Mouse (Mus musculus) MEL (cell line): ENCODE results near the gene Sfxn1. TPM values are rescaled to one million over a fixed set of nuclear protein-coding genes. Genes with fewer than 3 reads are reported as not detected.

Source experiments
- DNase-seq: peaks from one replicate; pipeline ENCODE4 v3.0.0; 2011; ENCODE audit warnings: low read depth, low spot score
- H3K27ac ChIP-seq: 2 replicates; pipeline ENCODE4 v1.5.1; 2012; ENCODE audit warnings: low read depth, mild to moderate bottlenecking, control low read depth, low read length, moderate library complexity; ENCODE audit not compliant: control insufficient read depth
- H3K27me3 ChIP-seq, 2 experiments: fragments of 150-350 bp in 1 of 2; sonication (generic) in 1 of 2; 2 replicates each; pipeline ENCODE4 v1.6.1; 2012; ENCODE audit warnings: low read length in 2 of 2, mild to moderate bottlenecking in 2 of 2, improper control_type of control experiment in 1 of 2, moderate library complexity in 1 of 2; ENCODE audit not compliant: insufficient read depth in 2 of 2, control insufficient read depth in 1 of 2
- H3K36me3 ChIP-seq, 2 experiments: 2 replicates each; pipeline ENCODE4 v1.6.1; 2012 to 2014; ENCODE audit warnings: low read length in 2 of 2, improper control_type of control experiment in 1 of 2, inconsistent platforms in 1 of 2, mild to moderate bottlenecking in 1 of 2; ENCODE audit not compliant: insufficient read depth in 2 of 2, control insufficient read depth in 1 of 2
- H3K4me1 ChIP-seq, 2 experiments: fragments of 150-350 bp in 1 of 2; sonication (generic) in 1 of 2; 2 replicates each; pipeline ENCODE4 v1.6.1; 2012; ENCODE audit warnings: low read length in 2 of 2, improper control_type of control experiment in 1 of 2, mild to moderate bottlenecking in 1 of 2; ENCODE audit not compliant: insufficient read depth in 2 of 2, control insufficient read depth in 1 of 2
- H3K4me3 ChIP-seq, 2 experiments: fragments of 150-350 bp in 1 of 2; sonication (generic) in 1 of 2; 2 replicates each; pipeline ENCODE4 v1.5.1; 2012; ENCODE audit warnings: low read depth in 2 of 2, low read length in 2 of 2, mild to moderate bottlenecking in 2 of 2, moderate library complexity in 2 of 2, control low read depth in 1 of 2, improper control_type of control experiment in 1 of 2; ENCODE audit not compliant: control insufficient read depth in 1 of 2, insufficient read depth in 1 of 2
- H3K79me2 ChIP-seq: 2 replicates; pipeline ENCODE4 v1.6.1; 2012; ENCODE audit warnings: mild to moderate bottlenecking, low read length, moderate library complexity; ENCODE audit not compliant: control insufficient read depth, poor library complexity, insufficient read depth
- H3K9ac ChIP-seq: 2 replicates; pipeline ENCODE4 v1.6.1; 2012; ENCODE audit warnings: low read depth, mild to moderate bottlenecking, control low read depth, low read length, moderate library complexity; ENCODE audit not compliant: control insufficient read depth, poor library complexity, severe bottlenecking
- H3K9me3 ChIP-seq: fragments of 150-350 bp; sonication (generic); replicated peaks from 2 replicates; pipeline ENCODE4 v1.6.1; 2012; ENCODE audit warnings: mild to moderate bottlenecking, low read length, improper control_type of control experiment, moderate library complexity; ENCODE audit not compliant: insufficient read depth
- CHD1 ChIP-seq: IDR thresholded peaks from 2 replicates; pipeline ENCODE4 v1.6.1; 2012; ENCODE audit warnings: low read depth, mild to moderate bottlenecking, inconsistent platforms, low read length, improper control_type of control experiment
- ELF1 ChIP-seq: IDR thresholded peaks from 2 replicates; pipeline ENCODE4 v1.6.1; 2014; ENCODE audit warnings: low read depth, mild to moderate bottlenecking, inconsistent platforms, low read length, improper control_type of control experiment, moderate library complexity
- ETS1 ChIP-seq: IDR thresholded peaks from 2 replicates; pipeline ENCODE4 v1.6.1; 2012; ENCODE audit warnings: low read depth, mild to moderate bottlenecking, inconsistent platforms, low read length, improper control_type of control experiment, moderate library complexity
- GABPA ChIP-seq: IDR thresholded peaks from 2 replicates; pipeline ENCODE4 v1.6.1; 2012; ENCODE audit warnings: low read depth, mild to moderate bottlenecking, inconsistent platforms, low read length, improper control_type of control experiment, moderate library complexity
- GATA1 ChIP-seq: IDR thresholded peaks from 2 replicates; pipeline ENCODE4 v1.6.1; 2011; ENCODE audit warnings: low read depth, low read length, improper control_type of control experiment
- HCFC1 ChIP-seq: IDR thresholded peaks from 2 replicates; pipeline ENCODE4 v1.6.1; 2012; ENCODE audit warnings: low read depth, mild to moderate bottlenecking, inconsistent platforms, low read length, improper control_type of control experiment, moderate library complexity
- MAFK ChIP-seq: IDR thresholded peaks from 2 replicates; pipeline ENCODE4 v1.6.1; 2011; ENCODE audit warnings: low read depth, mild to moderate bottlenecking, low read length, improper control_type of control experiment, borderline replicate concordance
- MAZ ChIP-seq: IDR thresholded peaks from 2 replicates; pipeline ENCODE4 v1.6.1; 2012; ENCODE audit warnings: low read depth, mild to moderate bottlenecking, inconsistent platforms, low read length, improper control_type of control experiment
- MEF2A ChIP-seq: IDR thresholded peaks from 2 replicates; pipeline ENCODE4 v1.6.1; 2014; ENCODE audit warnings: low read depth, mild to moderate bottlenecking, inconsistent platforms, low read length, improper control_type of control experiment; ENCODE audit not compliant: poor library complexity, insufficient replicate concordance, severe bottlenecking; ENCODE audit errors: extremely low read depth
- MYC ChIP-seq: IDR thresholded peaks from 2 replicates; pipeline ENCODE4 v1.6.1; 2011; ENCODE audit warnings: low read depth, mild to moderate bottlenecking, low read length, improper control_type of control experiment, moderate library complexity
- NELFE ChIP-seq: IDR thresholded peaks from 2 replicates; pipeline ENCODE4 v1.6.1; 2011; ENCODE audit warnings: low read depth, low read length, improper control_type of control experiment
- POLR2AphosphoS2 ChIP-seq: IDR thresholded peaks from 2 replicates; pipeline ENCODE4 v1.6.1; 2011; ENCODE audit warnings: low read length, improper control_type of control experiment
- RAD21 ChIP-seq: IDR thresholded peaks from 2 replicates; pipeline ENCODE4 v1.6.1; 2011; ENCODE audit warnings: mild to moderate bottlenecking, low read depth, low read length, improper control_type of control experiment
- SMC3 ChIP-seq: IDR thresholded peaks from 2 replicates; pipeline ENCODE4 v1.6.1; 2011; ENCODE audit warnings: low read depth, low read length, improper control_type of control experiment
- TAL1 ChIP-seq: IDR thresholded peaks from 2 replicates; pipeline ENCODE4 v1.6.1; 2012; ENCODE audit warnings: mild to moderate bottlenecking, inconsistent platforms, low read length, moderate library complexity, mixed read lengths
- TBP ChIP-seq: IDR thresholded peaks from 2 replicates; pipeline ENCODE4 v1.8.0; 2011; ENCODE audit warnings: low read depth, low read length, improper control_type of control experiment
- TCF12 ChIP-seq: IDR thresholded peaks from 2 replicates; pipeline ENCODE4 v1.6.1; 2014; ENCODE audit warnings: low read depth, mild to moderate bottlenecking, inconsistent platforms, low read length, improper control_type of control experiment, moderate library complexity
- USF1 ChIP-seq: IDR thresholded peaks from 2 replicates; pipeline ENCODE4 v1.6.1; 2014; ENCODE audit warnings: low read depth, mild to moderate bottlenecking, inconsistent platforms, low read length, improper control_type of control experiment, moderate library complexity
- ZC3H11A ChIP-seq: IDR thresholded peaks from 2 replicates; pipeline ENCODE4 v1.6.1; 2012; ENCODE audit warnings: low read depth, mild to moderate bottlenecking, inconsistent platforms, low read length, improper control_type of control experiment
- ZMIZ1 ChIP-seq: IDR thresholded peaks from 2 replicates; pipeline ENCODE4 v1.6.1; 2012; ENCODE audit warnings: low read depth, mild to moderate bottlenecking, inconsistent platforms, low read length, improper control_type of control experiment, moderate library complexity
- ZNF384 ChIP-seq: IDR thresholded peaks from 2 replicates; pipeline ENCODE4 v1.6.1; 2012; ENCODE audit warnings: low read depth, mild to moderate bottlenecking, inconsistent platforms, low read length, improper control_type of control experiment
- polyA plus RNA-seq, 2 experiments: library from polyadenylated mRNA; stranded (reverse) in 1 of 2; unstranded in 1 of 2; fragments of >175 nt in 1 of 2; fragments of >200 nt in 1 of 2; gene quantifications; 2 replicates each; pipeline versions ENCODE4 v1.2.1 to v1.2.4; 2012; ENCODE audit warnings: low replicate concordance in 2 of 2, low read depth in 1 of 2; ENCODE audit not compliant: insufficient read length in 2 of 2, insufficient read depth in 1 of 2, missing spikeins in 1 of 2
- total RNA-seq: library from RNA; depleted of rRNA; stranded (reverse); fragments of 300-350 nt; gene quantifications from 2 replicates; pipeline ENCODE4 v1.2.3, GENCODE M21; 2012

Sfxn1 gene
- total and polyA plus RNA-seq, 3 experiments, result 42.8 to 74.6 TPM; not detected in 1

GRCm38 (mm10) chr13:54097227-54097626, 25.6 kb downstream of the Sfxn1 start:
- no peaks in the 10 kb centered on the region for H3K27me3 ChIP-seq
- no peaks in the 10 kb centered on the region for H3K79me2 ChIP-seq
- H3K9me3 ChIP-seq, result no peaks in the 10 kb centered on the region
- H3K9ac ChIP-seq, result no peak overlapping the region
- H3K4me3 ChIP-seq, result no peak overlapping the region
- H3K36me3 ChIP-seq, result peaks cover 16 to 30% of the 10 kb centered on the region in 2 experiments
- no peak for TF ChIP-seq USF1
- no peak for TF ChIP-seq ZC3H11A
- no peak for TF ChIP-seq MAZ
- TF ChIP-seq RAD21, result no peak
- TF ChIP-seq GATA1, result no peak
- TF ChIP-seq TBP, result no peak
- no peak for TF ChIP-seq ELF1
- TF ChIP-seq MAFK, result no peak
- no peak for TF ChIP-seq TCF12
- no peak for TF ChIP-seq TAL1
- TF ChIP-seq NELFE, result no peak
- no peak for TF ChIP-seq CHD1
- DNase-seq, result no peak
- H3K4me1 ChIP-seq, result peaks cover 0 to 7% of the 10 kb centered on the region in 2 experiments; a peak in 3 of 4 replicates
- no peak overlapping the region for H3K27ac ChIP-seq

- H3K27me3 ChIP-seq, result no peaks in the 10 kb centered on the region
- TF ChIP-seq SMC3 (no peak), CHD1 (no peak), RAD21 (no peak), MYC (no peak), NELFE (no peak), MAFK (no peak), POLR2AphosphoS2 (no peak), HCFC1 (no peak), TAL1 (no peak), USF1 (no peak), GABPA (no peak), MAZ (no peak), ZNF384 (no peak), MEF2A (no peak), ZMIZ1 (no peak), ETS1 (no peak)
- no peaks in the 10 kb centered on the region for H3K79me2 ChIP-seq
- no peak overlapping the region for H3K4me3 ChIP-seq
- DNase-seq, result no peak
- no peak overlapping the region for H3K27ac ChIP-seq
- H3K4me1 ChIP-seq, result peaks cover 0 to 7% of the 10 kb centered on the region in 2 experiments; a peak in 3 of 4 replicates
- H3K9me3 ChIP-seq, result no peaks in the 10 kb centered on the region
- H3K9ac ChIP-seq, result no peak overlapping the region
- H3K36me3 ChIP-seq, result peaks cover 16 to 25% of the 10 kb centered on the region in 2 experiments
These were observed 26.1 kb downstream of the Sfxn1 start for GRCm38 (mm10) chr13:54097797-54098196.
